Mouse (Mus musculus) CH12.LX (cell line): ENCODE results near the gene Slc34a1.

ENCODE experiments used
- CHD1 ChIP-seq: IDR thresholded peaks from 2 replicates; pipeline ENCODE4 v1.6.1; 2012; ENCODE audit warnings: low read depth, low read length, improper control_type of control experiment, inconsistent platforms
- CTCF ChIP-seq, 2 experiments: IDR thresholded peaks in 1 of 2; conservative IDR thresholded peaks in 1 of 2; 2 replicates each; pipeline ENCODE4 v1.5.1; 2011 to 2012; ENCODE audit warnings: low read depth in 2 of 2, low read length in 2 of 2, improper control_type of control experiment in 1 of 2, inconsistent platforms in 1 of 2, mild to moderate bottlenecking in 1 of 2, moderate library complexity in 1 of 2
- ELF1 ChIP-seq: IDR thresholded peaks from 2 replicates; pipeline ENCODE4 v1.6.1; 2014; ENCODE audit warnings: low read depth, mild to moderate bottlenecking, inconsistent platforms, low read length, improper control_type of control experiment
- EP300 ChIP-seq: IDR thresholded peaks from 2 replicates; pipeline ENCODE4 v1.6.1; 2011; ENCODE audit warnings: low read length, improper control_type of control experiment
- HCFC1 ChIP-seq: IDR thresholded peaks from 2 replicates; pipeline ENCODE4 v1.6.1; 2012; ENCODE audit warnings: low read depth, mild to moderate bottlenecking, inconsistent platforms, low read length, improper control_type of control experiment
- MAX ChIP-seq: IDR thresholded peaks from 2 replicates; pipeline ENCODE4 v1.6.1; 2011; ENCODE audit warnings: low read length, improper control_type of control experiment
- PAX5 ChIP-seq: IDR thresholded peaks from 2 replicates; pipeline ENCODE4 v1.6.1; 2012; ENCODE audit warnings: low read length, inconsistent platforms, mixed read lengths
- POLR2A ChIP-seq: IDR thresholded peaks from 2 replicates; pipeline ENCODE4 v1.6.1; 2011; ENCODE audit warnings: low read depth, mild to moderate bottlenecking, improper control_type of control experiment, low read length
- POLR2AphosphoS2 ChIP-seq: IDR thresholded peaks from 2 replicates; pipeline ENCODE4 v1.6.1; 2011; ENCODE audit warnings: low read depth, low read length, improper control_type of control experiment
- SIN3A ChIP-seq: IDR thresholded peaks from 2 replicates; pipeline ENCODE4 v1.6.1; 2012; ENCODE audit warnings: low read length, improper control_type of control experiment, inconsistent platforms
- UBTF ChIP-seq: IDR thresholded peaks from 2 replicates; pipeline ENCODE4 v1.6.1; 2012; ENCODE audit warnings: low read depth, mild to moderate bottlenecking, inconsistent platforms, low read length, improper control_type of control experiment, moderate library complexity

DNA sequence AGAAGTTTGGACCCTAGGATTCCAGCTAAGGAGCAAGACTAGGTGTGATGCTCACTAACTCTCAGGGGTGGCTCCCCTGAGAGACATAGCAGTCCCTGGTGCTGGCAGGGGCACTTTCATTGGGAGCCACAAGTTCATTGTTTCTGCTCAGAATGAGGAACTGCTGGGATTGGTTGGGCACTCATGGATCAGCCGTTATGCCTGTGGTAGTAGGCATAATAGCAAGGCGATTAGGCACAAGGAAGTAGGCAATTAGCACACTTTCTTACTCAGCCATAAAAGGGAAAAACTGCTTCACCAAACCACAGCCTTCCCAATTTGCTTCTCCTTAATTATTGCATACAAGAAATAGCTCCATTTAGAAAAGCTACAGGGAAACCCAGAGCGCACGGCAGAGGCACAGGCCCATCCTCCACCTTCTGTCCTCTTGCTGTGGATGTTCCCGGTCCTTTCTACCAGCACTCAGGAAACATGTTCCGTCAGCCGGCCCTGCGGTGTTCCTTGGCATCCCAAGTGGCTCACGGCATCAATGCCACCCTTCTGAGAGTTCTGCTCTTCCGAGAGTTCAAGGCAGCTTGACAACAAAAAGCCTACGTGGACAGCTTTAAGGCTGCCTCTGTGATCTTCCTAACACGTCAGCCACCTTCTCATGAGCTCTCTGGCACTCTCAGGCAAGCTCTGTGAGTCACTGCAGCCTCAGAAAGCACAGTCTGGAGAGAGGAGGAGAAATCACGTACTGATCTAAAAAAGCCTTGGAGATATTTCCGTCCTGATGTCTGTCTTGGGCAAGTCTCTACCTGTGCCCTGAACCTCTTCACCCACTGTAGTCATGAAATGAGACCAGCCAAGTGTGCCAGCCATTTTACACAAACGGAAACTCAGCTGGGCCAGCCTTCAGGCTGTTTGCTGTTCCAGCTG is 6.2 kb downstream of the Slc34a1 start:
- TF ChIP-seq CHD1 (no peak; the same call in 1 of the 2 replicates), CTCF (conservative IDR thresholded peaks at IDR 0.05 in 1 of 2, IDR thresholded peaks at IDR 0.05 in 1 of 2; ENCODE audit: low read depth in 2 of 2, low read length in 2 of 2) (no peak), POLR2A (no peak), SIN3A (no peak), EP300 (no peak), POLR2AphosphoS2 (no peak), PAX5 (no peak), UBTF (no peak), MAX (no peak), HCFC1 (no peak), ELF1 (peak; percentile 24; the same call in 1 of the 2 replicates)
